Mouse (Mus musculus): ENCODE results near the gene Foxj1. TPM values are rescaled to one million over a fixed set of nuclear protein-coding genes. Genes with fewer than 3 reads are reported as not detected.
"Not testable (repeated sequence)": the region's sequence is repeated elsewhere in the genome, so short reads cannot be mapped to it uniquely, and the experiment has no call there.

The Foxj1 gene
- 1 to 10 TPM in 1 of 2 experiments, under 1 TPM in 1; 0.07 to 1.5 TPM for total RNA-seq (2021)
- long read RNA-seq, experiment 1 = 0 reads
- long read RNA-seq, experiment 2 = 0 reads

GRCm38 (mm10) chr11:116335244-116336036 lies at the start of gene Foxj1:
TSS of gene Foxj1 (minus strand) at chr11:116335399.
- intact Hi-C loops (cut with DNase I) = no loop called here
- DNase-seq = peak; percentile 95 to 99

- no peak for DNase-seq
- intact Hi-C loops (cut with DNase I) = no loop called here
Observed at GRCm38 (mm10) chr11:116384171-116384570, 49.0 kb upstream of the Foxj1 start.

- intact Hi-C loops (cut with DNase I); DNase-seq: not testable (repeated sequence)
Observed at GRCm38 (mm10) chr11:116383070-116383469, 47.9 kb upstream of the Foxj1 start.

GRCm38 (mm10) chr11:116380767-116381166 lies 45.6 kb upstream of the Foxj1 start:
- DNase-seq = no peak
- intact Hi-C loops (cut with DNase I) = no loop called here

DNA sequence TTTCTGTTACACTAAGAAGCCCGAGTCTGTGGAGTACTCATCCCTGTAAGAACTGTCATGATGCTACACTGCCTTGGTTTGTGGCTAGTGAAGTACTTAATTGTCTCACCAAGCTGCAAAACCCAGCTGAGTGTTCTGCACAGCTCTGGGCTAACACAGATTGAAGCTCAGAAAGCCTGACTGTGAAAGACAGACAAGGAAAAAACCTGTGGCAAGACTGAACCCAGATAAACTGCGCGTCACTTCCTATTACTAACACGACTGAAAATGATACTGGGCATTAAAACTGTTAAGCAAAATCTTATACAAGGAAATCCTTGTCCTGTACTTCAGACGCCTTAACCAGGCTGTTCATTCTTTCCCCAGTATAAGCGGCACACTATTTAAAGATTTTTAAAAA lies 44.3 kb upstream of the Foxj1 start:
- no peak for DNase-seq
- intact Hi-C loops (cut with DNase I) = no loop called here

- DNase-seq = no peak
- intact Hi-C loops (cut with DNase I) = no loop called here
Observed at GRCm38 (mm10) chr11:116376945-116377661, 41.9 kb upstream of the Foxj1 start.

DNA sequence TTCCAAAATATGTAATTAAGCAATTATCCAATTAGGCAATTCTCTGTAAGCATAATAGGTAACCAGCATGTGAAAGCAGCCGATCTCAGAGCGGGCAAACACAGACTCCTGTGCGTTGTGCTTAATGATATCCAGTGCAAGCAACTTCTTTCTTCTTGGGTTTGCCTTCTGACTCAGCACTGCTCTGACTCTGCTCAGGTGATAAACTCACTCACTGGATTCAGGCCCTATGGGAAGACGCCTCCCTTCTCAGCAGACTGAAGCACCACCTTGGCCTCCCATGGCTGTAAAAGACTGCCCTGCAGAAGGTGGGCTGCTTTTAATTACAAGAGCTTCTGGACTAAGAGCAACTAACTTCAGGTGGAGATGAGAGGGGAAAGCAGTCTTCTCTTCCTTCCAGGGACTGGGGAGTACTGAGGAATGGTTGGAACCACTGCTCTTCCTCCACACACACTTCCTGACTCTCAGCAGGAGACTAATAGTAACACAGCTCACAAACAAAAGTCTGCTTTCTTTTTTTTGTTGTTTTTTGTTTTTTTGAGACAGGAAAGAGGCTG lies 36.8 kb upstream of the Foxj1 start:
- no peak for DNase-seq
- intact Hi-C loops (cut with DNase I) = no loop called here

- DNase-seq = no peak
- intact Hi-C loops (cut with DNase I) = no loop called here
Observed at GRCm38 (mm10) chr11:116369633-116370032, 34.4 kb upstream of the Foxj1 start.

- no peak for DNase-seq
- intact Hi-C loops (cut with DNase I) = no loop called here
Observed at GRCm38 (mm10) chr11:116369051-116369450, 33.9 kb upstream of the Foxj1 start.

DNA sequence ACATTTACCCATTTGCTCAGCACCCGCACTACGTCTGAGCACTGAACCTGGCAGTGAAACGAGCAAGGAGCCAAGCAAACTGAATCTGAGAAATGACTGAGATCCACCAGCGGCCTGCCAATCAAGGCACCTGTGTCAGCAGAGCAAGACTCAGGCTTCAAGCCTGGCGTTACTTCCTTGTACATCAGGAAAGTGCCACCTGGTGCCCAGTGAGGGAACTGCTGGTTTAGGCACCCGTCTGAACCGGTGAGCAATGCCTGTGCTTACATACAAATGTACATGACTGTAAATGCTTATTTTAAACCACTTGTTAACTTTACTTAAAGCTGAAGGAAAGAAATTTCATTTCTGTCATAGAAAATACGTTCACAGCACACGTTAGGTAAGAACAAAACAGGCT lies 32.9 kb upstream of the Foxj1 start:
- peak; percentile 74 to 87 for DNase-seq
- intact Hi-C loops (cut with DNase I) = loop anchor here (1.0 kb wide), 1 partner anchor 49 kb away; no protein-coding TSS in a partner anchor

DNA sequence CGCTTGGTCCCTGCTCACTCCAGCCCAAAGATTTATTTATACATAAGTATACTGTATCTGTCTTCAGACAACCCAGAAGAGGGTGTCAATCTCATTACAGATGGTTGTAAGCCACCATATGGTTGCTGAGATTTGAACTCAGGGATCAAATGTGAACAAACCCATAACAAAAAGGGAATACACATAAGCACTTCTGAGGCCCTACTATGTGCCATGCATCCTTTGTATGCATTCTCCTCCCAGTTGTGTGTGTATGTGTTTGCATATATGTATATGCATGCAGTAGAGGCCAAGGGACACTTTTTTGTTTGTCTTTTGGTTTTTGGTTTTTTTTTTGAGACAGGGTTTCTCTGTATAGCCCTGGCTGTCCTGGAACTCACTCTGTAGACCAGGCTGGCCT lies 31.4 kb upstream of the Foxj1 start:
- intact Hi-C loops (cut with DNase I) = no loop called here
- no peak for DNase-seq

DNA sequence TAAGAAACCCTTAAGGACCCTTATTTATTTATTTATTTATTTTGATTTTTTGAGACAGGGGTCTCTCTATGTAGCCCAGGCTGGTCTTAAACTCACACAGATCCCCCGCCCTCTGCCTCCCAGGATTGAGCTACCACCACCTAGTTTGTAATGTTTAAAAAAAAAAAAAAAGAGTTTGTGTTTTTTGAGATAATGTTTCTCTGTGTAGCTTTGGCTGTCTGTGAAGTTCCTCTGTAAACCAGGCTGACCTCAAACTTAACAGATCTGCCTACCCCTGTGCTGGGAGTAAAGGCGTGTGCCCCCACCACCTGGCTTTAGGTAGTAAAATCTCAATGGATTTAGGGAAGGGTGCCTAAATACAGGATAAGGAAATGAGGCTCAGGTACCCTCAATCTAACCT lies 30.9 kb upstream of the Foxj1 start:
- DNase-seq = no peak
- intact Hi-C loops (cut with DNase I) = no loop called here

- intact Hi-C loops (cut with DNase I) = no loop called here
- DNase-seq = no peak
Observed at GRCm38 (mm10) chr11:116365432-116365831, 30.2 kb upstream of the Foxj1 start.

DNA sequence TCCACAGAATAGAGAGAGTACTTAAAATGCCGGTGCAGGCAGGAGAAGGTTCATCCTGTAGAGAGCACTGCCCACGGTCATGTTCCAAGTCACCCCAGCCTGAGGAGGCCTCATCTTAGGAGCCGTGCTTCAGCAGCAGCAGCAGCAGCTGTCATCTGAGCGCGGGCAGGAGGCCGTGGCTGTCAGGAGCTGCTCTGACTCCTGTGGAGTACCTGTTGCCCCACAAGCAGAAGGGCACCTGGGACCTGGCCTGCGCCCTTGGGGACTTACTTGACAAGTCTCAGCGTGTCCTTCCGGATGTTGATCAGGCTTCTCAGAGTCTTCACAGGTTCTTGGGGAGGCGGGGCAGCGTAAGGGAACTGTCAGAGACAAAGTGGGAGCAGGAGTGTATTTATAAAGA lies 26.8 kb upstream of the Foxj1 start:
- DNase-seq = no peak
- intact Hi-C loops (cut with DNase I) = no loop called here

DNA sequence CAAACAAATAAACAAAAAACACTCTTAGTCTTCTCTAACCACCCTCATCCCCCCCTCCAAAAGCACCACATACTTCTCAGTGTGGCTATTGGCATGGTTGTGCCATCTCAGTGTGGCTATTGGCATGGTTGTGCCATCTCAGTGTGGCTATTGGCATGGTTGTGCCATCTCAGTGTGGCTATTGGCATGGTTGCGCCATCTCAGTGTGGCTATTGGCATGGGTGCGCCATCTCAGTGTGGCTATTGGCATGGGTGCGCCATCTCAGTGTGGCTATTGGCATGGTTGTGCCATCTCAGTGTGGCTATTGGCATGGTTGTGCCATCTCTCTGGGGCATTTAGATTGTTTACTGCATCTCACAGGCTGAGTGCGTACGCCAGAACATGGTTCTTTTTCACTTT lies 25.7 kb upstream of the Foxj1 start:
- DNase-seq; intact Hi-C loops (cut with DNase I): not testable (repeated sequence)

DNA sequence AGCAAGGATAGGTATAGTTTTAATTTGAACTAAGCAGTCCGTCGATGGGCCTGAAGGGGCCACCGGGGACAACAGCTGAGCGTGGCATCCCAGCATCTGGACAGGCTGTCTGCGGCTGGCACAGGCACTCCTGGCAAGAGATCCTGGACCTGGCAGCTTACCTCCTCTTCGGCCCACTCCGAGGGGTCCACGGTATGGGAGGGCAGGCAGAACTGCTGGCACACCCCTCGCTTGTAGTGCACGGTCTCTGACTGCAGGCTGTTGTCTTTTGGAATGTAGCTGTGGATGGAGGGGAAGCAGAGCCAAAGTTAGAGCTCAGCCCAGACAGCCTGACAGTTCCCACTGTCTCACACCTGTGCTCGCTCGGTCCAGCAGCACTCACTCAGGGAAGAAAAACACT lies 24.5 kb upstream of the Foxj1 start:
- DNase-seq = no peak
- intact Hi-C loops (cut with DNase I) = no loop called here

DNA sequence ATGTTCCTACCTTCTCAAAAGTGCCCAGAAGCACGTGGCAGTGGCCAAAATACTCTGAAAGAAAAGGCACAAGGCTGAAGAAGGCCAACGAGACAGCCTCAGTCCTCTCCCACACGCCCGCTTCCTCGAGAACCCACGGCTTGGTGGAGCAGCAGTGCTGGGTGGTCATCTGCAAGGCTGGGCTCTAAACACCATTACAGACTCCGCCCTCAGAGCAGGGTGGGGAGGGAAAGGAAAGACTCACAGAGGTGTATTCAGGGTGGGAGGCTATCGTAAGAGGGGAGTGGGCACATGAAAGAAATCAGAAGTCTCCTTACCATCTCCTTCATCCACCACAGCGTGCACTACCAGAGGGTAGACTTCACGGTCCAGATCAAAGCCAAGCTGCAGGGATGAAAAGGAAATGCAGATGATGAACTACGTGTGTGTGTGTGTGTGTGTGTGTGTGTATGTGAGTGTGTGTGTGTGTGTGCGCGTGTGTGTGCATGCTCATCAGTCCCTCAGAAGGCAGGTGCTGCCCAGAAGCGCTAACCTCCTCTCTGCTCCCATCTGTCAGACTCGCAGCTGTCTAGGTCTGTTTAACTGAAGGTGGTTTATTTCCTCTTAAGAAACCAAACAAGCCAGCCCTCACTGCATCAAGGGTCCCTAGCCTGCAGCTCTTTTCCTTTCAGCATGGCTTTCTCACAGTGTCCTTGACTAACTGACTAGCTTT lies 23.9 kb upstream of the Foxj1 start:
- intact Hi-C loops (cut with DNase I) = no loop called here
- no peak for DNase-seq

DNA sequence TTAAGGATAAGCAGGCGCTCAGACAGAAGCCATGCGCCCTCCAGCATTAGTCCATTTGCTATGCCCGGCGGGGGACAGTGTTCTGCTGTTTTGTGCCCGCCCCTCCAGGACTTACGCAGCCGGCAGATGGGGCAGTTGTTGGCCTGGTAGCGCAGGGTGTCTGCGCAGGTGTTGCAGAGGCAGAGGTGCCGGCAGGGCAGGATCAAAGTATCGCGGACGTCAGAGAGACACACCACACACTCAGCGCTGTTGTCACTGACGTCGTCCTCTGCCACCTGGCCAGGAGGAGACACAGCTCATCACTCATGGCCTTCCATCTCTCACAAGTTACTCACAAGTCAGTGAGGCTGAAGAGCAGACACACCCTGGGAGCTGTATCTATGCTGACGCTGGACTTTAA lies 19.3 kb upstream of the Foxj1 start:
- DNase-seq = no peak
- intact Hi-C loops (cut with DNase I) = no loop called here

DNA sequence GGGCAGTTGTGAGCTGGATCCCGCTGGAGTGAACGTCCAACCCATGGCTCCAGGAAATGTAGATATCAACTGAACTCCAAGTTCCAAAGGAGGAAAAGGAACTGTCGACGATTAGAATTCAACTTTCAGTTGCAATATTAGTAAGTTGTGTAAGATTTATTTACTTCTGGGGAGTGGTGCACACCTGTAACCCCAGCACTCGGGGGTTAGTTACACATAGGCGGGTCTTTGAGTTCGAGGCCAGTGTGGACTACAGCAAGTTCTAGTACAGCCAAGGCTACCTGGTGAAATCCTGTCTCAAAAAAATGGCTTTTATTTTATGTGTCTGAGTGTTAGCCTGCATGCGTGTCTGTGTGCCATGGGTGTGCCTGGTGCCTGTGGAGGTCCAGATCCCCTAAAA lies 18.3 kb upstream of the Foxj1 start:
- no peak for DNase-seq
- intact Hi-C loops (cut with DNase I) = no loop called here

DNA sequence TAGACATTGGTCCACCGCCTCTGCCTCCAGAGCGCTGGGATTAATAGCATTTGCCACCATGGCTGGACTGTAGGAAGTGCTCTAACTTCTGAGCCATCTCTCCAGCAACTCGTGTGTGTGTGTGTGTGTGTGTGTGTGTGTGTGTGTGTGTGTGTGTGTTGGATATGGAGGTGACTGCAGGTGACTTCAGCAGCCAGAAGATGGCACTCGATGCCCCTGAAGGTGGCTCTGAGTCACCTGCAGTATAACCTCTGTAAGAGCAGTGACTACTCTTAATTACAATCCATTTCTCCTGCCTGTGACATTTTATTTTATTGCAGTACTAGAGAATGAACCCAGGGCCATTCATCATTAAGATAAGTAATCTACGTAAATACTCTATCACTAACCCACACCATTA lies 16.1 kb upstream of the Foxj1 start:
- intact Hi-C loops (cut with DNase I) = no loop called here
- no peak for DNase-seq

DNA sequence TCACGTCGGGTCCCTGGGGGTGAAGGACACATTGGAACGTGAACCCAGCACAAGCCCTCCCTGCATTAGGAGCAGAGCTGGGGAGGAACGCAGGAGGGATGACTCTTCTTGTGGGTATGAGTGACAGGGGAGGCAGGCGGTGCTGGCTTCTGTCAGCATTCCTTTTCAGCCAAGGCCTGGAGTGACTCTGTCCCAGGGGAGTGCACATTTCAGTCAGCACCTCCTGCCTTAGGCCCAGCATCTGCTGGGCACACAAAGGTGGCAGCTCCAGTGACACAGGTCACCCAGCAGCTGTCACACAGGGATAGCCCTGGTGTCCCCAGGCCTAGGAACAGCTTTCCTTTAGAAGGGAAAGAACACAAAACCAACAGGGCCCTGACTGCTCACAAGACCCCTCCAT lies 12.8 kb upstream of the Foxj1 start:
- intact Hi-C loops (cut with DNase I) = no loop called here
- no peak for DNase-seq
